Mouse (Mus musculus): ENCODE measurements around the gene Scgb1b29. TPM values are rescaled to one million over a fixed set of nuclear protein-coding genes. Genes with fewer than 3 reads are reported as not detected.

Scgb1b29 gene
- not detected in 2 replicates for polyA plus RNA-seq (2015; fragmentation: Nextera tagmentation; extraction: Ambion mirVana)

GRCm38 (mm10) chr7:32441241-32441640, at the start of gene Scgb1b29:
Gene Scgb1b29 (plus strand): TSS chr7:32441541.

Other genes starting within 250 kb of the Scgb1b29 start
- not detected in 2 replicates for gene Scgb2b11, start 230.4 kb upstream of the Scgb1b29 start, polyA plus RNA-seq (2015; fragmentation: Nextera tagmentation; extraction: Ambion mirVana)
- not detected in 2 replicates for gene Scgb1b11, start 218.7 kb upstream of the Scgb1b29 start, polyA plus RNA-seq (2015; fragmentation: Nextera tagmentation; extraction: Ambion mirVana)
- not detected in 2 replicates for gene Scgb2b12, start 114.3 kb upstream of the Scgb1b29 start, polyA plus RNA-seq (2015; fragmentation: Nextera tagmentation; extraction: Ambion mirVana)
- not detected in 2 replicates for gene Scgb1b12, start 107.4 kb upstream of the Scgb1b29 start, polyA plus RNA-seq (2015; fragmentation: Nextera tagmentation; extraction: Ambion mirVana)